Mouse (Mus musculus): Measurements from ENCODE around the gene Xaf1.

GRCm38 (mm10) chr11:72266960-72267560 is 34.4 kb upstream of the Xaf1 start, which contains the start of gene Slc13a5:
- no peak for TF ChIP-seq GATA1 (IDR thresholded peaks at IDR 0.05; ENCODE audit: borderline replicate concordance, low read length)
- TF ChIP-seq FLI1 (IDR thresholded peaks at IDR 0.05; ENCODE audit: low read length): no peak

Data from megakaryocyte, embryonic 14.5 days (primary cell).